Mouse (Mus musculus) hindbrain, embryonic 12.5 days (tissue): ENCODE results near the gene Gm11733. TPM values are rescaled to one million over a fixed set of nuclear protein-coding genes. Genes with fewer than 3 reads are reported as not detected.

Source experiments
- ATAC-seq: fragments of 200-750 bp; cut with Nextera tagmentation; 2 replicates; pipeline ENCODE4 v1.8.0; 2017; ENCODE audit warnings: moderate TSS enrichment; ENCODE audit not compliant: low FRiP score
- H3K27ac ChIP-seq: fragments of 300-500 bp; sonication (generic); 2 replicates; pipeline ENCODE4 v1.5.1; 2016; ENCODE audit warnings: mild to moderate bottlenecking
- H3K27me3 ChIP-seq: fragments of 300-500 bp; sonication (generic); 2 replicates; pipeline ENCODE4 v1.6.1; 2016; ENCODE audit warnings: mild to moderate bottlenecking
- H3K36me3 ChIP-seq: fragments of 300-500 bp; sonication (generic); 2 replicates; pipeline ENCODE4 v1.6.1; 2016; ENCODE audit warnings: mild to moderate bottlenecking
- H3K4me1 ChIP-seq: fragments of 300-500 bp; sonication (generic); 2 replicates; pipeline ENCODE4 v1.6.1; 2016
- H3K4me2 ChIP-seq: fragments of 300-500 bp; sonication (generic); replicated peaks from 2 replicates; pipeline ENCODE4 v1.6.1; 2016; ENCODE audit warnings: mild to moderate bottlenecking
- H3K4me3 ChIP-seq: fragments of 300-500 bp; sonication (generic); 2 replicates; pipeline ENCODE4 v1.5.1; 2016; ENCODE audit warnings: mild to moderate bottlenecking
- H3K9ac ChIP-seq: fragments of 300-500 bp; sonication (generic); 2 replicates; pipeline ENCODE4 v1.6.1; 2016; ENCODE audit warnings: mild to moderate bottlenecking, moderate library complexity
- H3K9me3 ChIP-seq: fragments of 300-500 bp; sonication (generic); replicated peaks from 2 replicates; pipeline ENCODE4 v1.6.1; 2016; ENCODE audit warnings: mild to moderate bottlenecking
- WGBS: fragments of 180-500 bp; shearing (Covaris S2); methylation state at CpG from one replicate; pipeline ENCODE4 v1.1.7; 2016; 5-methylcytosine and 5-hydroxymethylcytosine counted together
- polyA plus RNA-seq: library from polyadenylated mRNA; unstranded; fragments of >200 nt; fragmentation: Nextera tagmentation; extraction: Ambion mirVana; gene quantifications from 2 replicates; pipeline ENCODE4 v1.2.1, GENCODE M21; 2016

The Gm11733 gene
- polyA plus RNA-seq, 1 experiment from 2014 or later = not detected

- no peak overlapping the region for H3K27ac ChIP-seq
- H3K4me3 ChIP-seq = no peak overlapping the region
- H3K9me3 ChIP-seq = no peaks in the 10 kb centered on the region
- peaks cover 4% of the 10 kb centered on the region for H3K27me3 ChIP-seq
- peaks cover 73% of the 10 kb centered on the region for H3K4me1 ChIP-seq
- H3K9ac ChIP-seq = no peak overlapping the region
- 81% methylated on average over 7 of the region's 7 CpGs for WGBS
- H3K36me3 ChIP-seq = no peaks in the 10 kb centered on the region
- no peak for ATAC-seq
- no peak overlapping the region for H3K4me2 ChIP-seq
These were observed 17.3 kb upstream of the Gm11733 start for GRCm38 (mm10) chr11:117466911-117467310.

- H3K4me1 ChIP-seq = peaks cover 58% of the 10 kb centered on the region
- no peaks in the 10 kb centered on the region for H3K9me3 ChIP-seq
- no peak overlapping the region for H3K4me2 ChIP-seq
- 0 out of 2 replicates have a peak, but pooled peaks have one; percentile 14 for ATAC-seq
- H3K36me3 ChIP-seq = no peaks in the 10 kb centered on the region
- peak overlapping the region; percentile 58; the same call in 1 of the 2 replicates for H3K27ac ChIP-seq
- 48% methylated on average over 6 of the region's 6 CpGs for WGBS
- H3K27me3 ChIP-seq = peaks cover 11% of the 10 kb centered on the region
- H3K9ac ChIP-seq = no peak overlapping the region
- H3K4me3 ChIP-seq = no peak overlapping the region
These were observed 15.4 kb upstream of the Gm11733 start for GRCm38 (mm10) chr11:117468585-117469363.

GRCm38 (mm10) chr11:117469724-117470123, 14.4 kb upstream of the Gm11733 start:
- Histone ChIP-seq H3K27me3 (peaks cover 11% of the 10 kb centered on the region), H3K4me2 (no peak overlapping the region), H3K9ac (0 out of 2 replicates have a peak overlapping the region, but pooled peaks have one; percentile 13), H3K36me3 (no peaks in the 10 kb centered on the region), H3K4me1 (peaks cover 49% of the 10 kb centered on the region), H3K9me3 (no peaks in the 10 kb centered on the region), H3K27ac (peak overlapping the region; percentile 58), H3K4me3 (no peak overlapping the region)
- WGBS = 33% methylated on average over 5 of the region's 5 CpGs
- peak; percentile 16; the same call in 1 of the 2 replicates for ATAC-seq

GRCm38 (mm10) chr11:117470586-117471195, 13.5 kb upstream of the Gm11733 start:
- ATAC-seq = no peak
- 88% methylated on average over 12 of the region's 12 CpGs for WGBS
- Histone ChIP-seq H3K4me3 (no peak overlapping the region), H3K9ac (no peak overlapping the region), H3K9me3 (no peaks in the 10 kb centered on the region), H3K4me2 (no peak overlapping the region), H3K27ac (no peak overlapping the region), H3K27me3 (peaks cover 11% of the 10 kb centered on the region), H3K36me3 (no peaks in the 10 kb centered on the region), H3K4me1 (peaks cover 41% of the 10 kb centered on the region)

GRCm38 (mm10) chr11:117471625-117472283, 12.4 kb upstream of the Gm11733 start:
- no peak overlapping the region for H3K9ac ChIP-seq
- no peaks in the 10 kb centered on the region for H3K9me3 ChIP-seq
- no peak for ATAC-seq
- H3K4me2 ChIP-seq = no peak overlapping the region
- H3K4me1 ChIP-seq = peaks cover 38% of the 10 kb centered on the region
- peaks cover 6% of the 10 kb centered on the region; the same call in 1 of the 2 replicates for H3K27me3 ChIP-seq
- H3K36me3 ChIP-seq = no peaks in the 10 kb centered on the region
- no peak overlapping the region for H3K27ac ChIP-seq
- 52% methylated on average over 14 of the region's 14 CpGs for WGBS
- H3K4me3 ChIP-seq = no peak overlapping the region

GRCm38 (mm10) chr11:117472885-117473284, 11.3 kb upstream of the Gm11733 start:
- H3K9ac ChIP-seq = no peak overlapping the region
- 75% methylated on average over 8 of the region's 8 CpGs for WGBS
- H3K4me3 ChIP-seq = no peak overlapping the region
- ATAC-seq = no peak
- no peaks in the 10 kb centered on the region for H3K9me3 ChIP-seq
- no peaks in the 10 kb centered on the region for H3K36me3 ChIP-seq
- no peak overlapping the region for H3K27ac ChIP-seq
- no peak overlapping the region for H3K4me2 ChIP-seq
- H3K4me1 ChIP-seq = peaks cover 35% of the 10 kb centered on the region
- 0 out of 2 replicates have a peak, but pooled peaks cover 6% of the 10 kb centered on the region for H3K27me3 ChIP-seq

GRCm38 (mm10) chr11:117475204-117475603, 9.0 kb upstream of the Gm11733 start:
- Histone ChIP-seq H3K36me3 (no peaks in the 10 kb centered on the region), H3K27ac (no peak overlapping the region), H3K9ac (no peak overlapping the region), H3K4me1 (peaks cover 39% of the 10 kb centered on the region), H3K27me3 (0 out of 2 replicates have a peak, but pooled peaks cover 6% of the 10 kb centered on the region), H3K4me3 (no peak overlapping the region), H3K9me3 (no peaks in the 10 kb centered on the region), H3K4me2 (no peak overlapping the region)
- WGBS = 95% methylated on average over 2 of the region's 2 CpGs
- ATAC-seq = no peak

GRCm38 (mm10) chr11:117475669-117476068, 8.5 kb upstream of the Gm11733 start:
- no peaks in the 10 kb centered on the region for H3K9me3 ChIP-seq
- WGBS = 32% methylated on average over 10 of the region's 10 CpGs
- 0 out of 2 replicates have a peak, but pooled peaks cover 6% of the 10 kb centered on the region for H3K27me3 ChIP-seq
- no peak overlapping the region for H3K9ac ChIP-seq
- peaks cover 40% of the 10 kb centered on the region for H3K4me1 ChIP-seq
- no peak for ATAC-seq
- no peak overlapping the region for H3K27ac ChIP-seq
- no peak overlapping the region for H3K4me3 ChIP-seq
- 0 out of 2 replicates have a peak overlapping the region, but pooled peaks have one; percentile 3 for H3K4me2 ChIP-seq
- no peaks in the 10 kb centered on the region for H3K36me3 ChIP-seq

GRCm38 (mm10) chr11:117476554-117477107, 7.5 kb upstream of the Gm11733 start:
- WGBS = 65% methylated on average over 5 of the region's 5 CpGs
- peaks cover 6% of the 10 kb centered on the region; the same call in 1 of the 2 replicates for H3K27me3 ChIP-seq
- H3K27ac ChIP-seq = no peak overlapping the region
- no peaks in the 10 kb centered on the region for H3K9me3 ChIP-seq
- H3K4me3 ChIP-seq = no peak overlapping the region
- H3K36me3 ChIP-seq = no peaks in the 10 kb centered on the region
- no peak for ATAC-seq
- no peak overlapping the region for H3K9ac ChIP-seq
- H3K4me2 ChIP-seq = no peak overlapping the region
- peaks cover 46% of the 10 kb centered on the region for H3K4me1 ChIP-seq

GRCm38 (mm10) chr11:117478271-117479006, 5.7 kb upstream of the Gm11733 start:
- H3K4me1 ChIP-seq = peaks cover 60% of the 10 kb centered on the region
- H3K27ac ChIP-seq = peak overlapping the region; percentile 97
- H3K36me3 ChIP-seq = no peaks in the 10 kb centered on the region
- H3K9ac ChIP-seq = no peak overlapping the region
- 43% methylated on average over 10 of the region's 10 CpGs for WGBS
- H3K9me3 ChIP-seq = no peaks in the 10 kb centered on the region
- H3K4me3 ChIP-seq = no peak overlapping the region
- peak overlapping the region; percentile 27 for H3K4me2 ChIP-seq
- ATAC-seq = peak; percentile 52
- H3K27me3 ChIP-seq = no peaks in the 10 kb centered on the region; the same call in 1 of the 2 replicates

GRCm38 (mm10) chr11:117479007-117479719, 5.0 kb upstream of the Gm11733 start:
- peak overlapping the region; percentile 97 for H3K27ac ChIP-seq
- peak; percentile 72 for ATAC-seq
- peaks cover 66% of the 10 kb centered on the region for H3K4me1 ChIP-seq
- 3% methylated on average over 13 of the region's 13 CpGs for WGBS
- no peaks in the 10 kb centered on the region; the same call in 1 of the 2 replicates for H3K27me3 ChIP-seq
- H3K4me2 ChIP-seq = peak overlapping the region; percentile 27
- H3K9ac ChIP-seq = peak overlapping the region; percentile 46
- H3K4me3 ChIP-seq = no peak overlapping the region
- no peaks in the 10 kb centered on the region for H3K9me3 ChIP-seq
- no peaks in the 10 kb centered on the region for H3K36me3 ChIP-seq
